23 mouse cellular contexts compared by ENCODE assay signal in the genomic region with DNA sequence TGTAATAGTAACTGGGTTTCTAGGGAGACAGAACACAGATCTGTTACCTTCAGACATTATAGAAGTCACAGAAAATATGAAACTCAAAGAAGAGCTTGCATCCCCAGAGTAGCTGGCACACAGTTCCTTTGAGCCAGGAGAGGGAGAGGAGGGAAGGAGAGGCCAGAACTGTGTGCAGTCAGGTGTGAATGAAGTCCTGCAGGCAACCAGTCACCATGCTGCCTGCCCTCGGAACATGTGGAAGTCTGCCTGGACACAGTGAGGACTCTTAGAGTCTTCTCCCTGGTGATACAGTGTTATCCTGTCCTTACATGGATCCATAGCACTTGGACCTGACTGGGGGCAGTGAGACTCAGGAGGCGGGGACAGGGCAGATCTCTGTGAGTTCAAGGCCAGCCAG. TPM values are rescaled to one million over a fixed set of nuclear protein-coding genes. Genes with fewer than 3 reads are reported as not detected.
A peak's percentile ranks its signal among the peaks of the same experiment; 100 is the strongest.
DNase-seq lines count a peak whose midpoint lies in the region; ATAC-seq and TF ChIP-seq lines count a peak whose summit lies in the region.
"Had no signal": no experiment of that assay in that cellular context is flagged by ENCODE, and none has a peak within 500 bp of the region (broad histone marks: within the 10 kb centered on the region; RNA-seq: fewer than 3 reads in every experiment).

No protein-coding gene starts in this region.

- H3K27ac ChIP-seq in kidney, adult 2 months (ENCODE audit: insufficient read depth, low read depth, low read length), result no peak overlapping the region
- H3K27ac ChIP-seq in kidney, embryonic 15.5 days, result no peak overlapping the region
- 0 out of 2 replicates have a peak overlapping the region, but pooled peaks have one; percentile 8 for H3K27ac ChIP-seq in limb, embryonic 10.5 days
- H3K27ac ChIP-seq: embryonic facial prominence, embryonic 10.5 days; embryonic facial prominence, embryonic 12.5 days; forebrain, embryonic 13.5 days; forebrain, embryonic 15.5 days had no signal

- H3K4me3 ChIP-seq in kidney, adult 2 months (ENCODE audit: insufficient read depth, low read depth, low read length), result no peak overlapping the region
- H3K4me3 ChIP-seq in kidney, embryonic 15.5 days (replicated peaks), result no peak overlapping the region
- H3K4me3 ChIP-seq in limb, embryonic 10.5 days, result no peak overlapping the region
- H3K4me3 ChIP-seq: embryonic facial prominence, embryonic 10.5 days; embryonic facial prominence, embryonic 12.5 days; forebrain, embryonic 13.5 days; forebrain, embryonic 15.5 days had no signal

- H3K4me2 ChIP-seq in kidney, embryonic 15.5 days, result no peak overlapping the region
- H3K4me2 ChIP-seq: embryonic facial prominence, embryonic 12.5 days; forebrain, embryonic 13.5 days; forebrain, embryonic 15.5 days had no signal

- TF ChIP-seq POLR2A in kidney, adult 2 months (IDR thresholded peaks at IDR 0.05; ENCODE audit: low read depth, low read length), result no peak

- WGBS in kidney, adult 2 months, result 59% methylated on average over 2 of the region's 2 CpGs
- WGBS in kidney, embryonic 15.5 days, result 74% methylated on average over 2 of the region's 2 CpGs
- 85% methylated on average over 2 of the region's 2 CpGs for WGBS in limb, embryonic 10.5 days

- H3K27me3 ChIP-seq in kidney, adult 2 months (replicated peaks; ENCODE audit: control insufficient read depth, insufficient read depth, low read length), result no peaks in the 10 kb centered on the region
- no peaks in the 10 kb centered on the region for H3K27me3 ChIP-seq in kidney, embryonic 15.5 days
- H3K27me3 ChIP-seq in limb, embryonic 10.5 days (ENCODE audit: low read depth, poor library complexity, severe bottlenecking), result no peaks in the 10 kb centered on the region
- H3K27me3 ChIP-seq: CH12.LX; embryonic facial prominence, embryonic 12.5 days; forebrain, embryonic 13.5 days; forebrain, embryonic 15.5 days; Patski had no signal

- no peak overlapping the region for H3K9ac ChIP-seq in kidney, embryonic 15.5 days
- H3K9ac ChIP-seq: embryonic facial prominence, embryonic 12.5 days; forebrain, embryonic 13.5 days; forebrain, embryonic 15.5 days; forebrain, postnatal 0 days had no signal

- no peaks in the 10 kb centered on the region for H3K9me3 ChIP-seq in kidney, embryonic 15.5 days (replicated peaks)
- H3K9me3 ChIP-seq in limb, embryonic 10.5 days (replicated peaks), result no peaks in the 10 kb centered on the region
- H3K9me3 ChIP-seq: embryonic facial prominence, embryonic 10.5 days; embryonic facial prominence, embryonic 12.5 days; forebrain, embryonic 13.5 days; forebrain, embryonic 15.5 days; G1E had no signal

- H3K36me3 ChIP-seq in kidney, adult 2 months (ENCODE audit: control insufficient read depth, insufficient read depth, low read length), result no peaks in the 10 kb centered on the region
- H3K36me3 ChIP-seq in kidney, embryonic 15.5 days, result no peaks in the 10 kb centered on the region
- no peaks in the 10 kb centered on the region for H3K36me3 ChIP-seq in limb, embryonic 10.5 days
- H3K36me3 ChIP-seq: embryonic facial prominence, embryonic 10.5 days; embryonic facial prominence, embryonic 12.5 days; forebrain, embryonic 15.5 days had no signal

- H3K4me1 ChIP-seq in kidney, adult 2 months (ENCODE audit: control insufficient read depth, insufficient read depth, low read length), result no peaks in the 10 kb centered on the region
- peaks cover 30% of the 10 kb centered on the region for H3K4me1 ChIP-seq in kidney, embryonic 15.5 days
- no peaks in the 10 kb centered on the region for H3K4me1 ChIP-seq in limb, embryonic 10.5 days
- H3K4me1 ChIP-seq: embryonic facial prominence, embryonic 12.5 days; forebrain, embryonic 13.5 days; forebrain, embryonic 15.5 days had no signal

- TF ChIP-seq CTCF in kidney, adult 2 months (conservative IDR thresholded peaks at IDR 0.05; ENCODE audit: insufficient read depth, insufficient read length, low read depth, low read length), result no peak

- ATAC-seq in kidney, embryonic 15.5 days (replicated peaks; ENCODE audit: low FRiP score), result no peak
- ATAC-seq: activated CD4-positive, CD25-positive, alpha-beta regulatory T cell, adult 4 months; CD4-positive, CD25-positive, alpha-beta regulatory T cell, adult 4 months; forebrain, embryonic 13.5 days; forebrain, embryonic 15.5 days; forebrain, postnatal 0 days; Patski had no signal

- DNase-seq in cerebellum, postnatal 10 days, result peak; percentile 32 to 52
- DNase-seq in cerebellum, postnatal 36 days, result no peak
- peak; percentile 55 for DNase-seq in kidney, adult 2 months
- DNase-seq in limb, embryonic 10.5 days (ENCODE audit: low spot score), result no peak
- DNase-seq: adrenal gland, adult 8-10 months; adrenal gland, postnatal 14 days; adrenal gland, postnatal 36 days; B cell, adult 2 months; cerebellum, adult 11-12 months; cerebellum, adult 2 months; cerebellum, adult 9-10 months; cerebellum, postnatal 14 days; forebrain, postnatal 0 days had no signal

RNA-seq across cellular contexts. Expression of a gene that starts 13.7 kb away (rescaled TPM):
- 1.7 and 2.3 TPM in 2 replicates for polyA plus RNA-seq in kidney, adult 2 months (2012; rRNA removed)
- polyA plus RNA-seq in kidney, embryonic 15.5 days (2015; fragmentation: Nextera tagmentation; extraction: Ambion mirVana), result 49.4 and 52.8 TPM in 2 replicates
- 1.1 and 2.0 TPM in 2 replicates for polyA plus RNA-seq in limb, embryonic 10.5 days (2016; fragmentation: Nextera tagmentation; extraction: Ambion mirVana)
- polyA plus RNA-seq: G1E had no signal

Comparison
In these comparisons a context has a peak if more than half of its experiments do, and no peak if none do; other contexts are left out.
1. DNase-seq: peak in cerebellum, postnatal 10 days (2 of 2) and kidney, adult 2 months (single experiment); none in cerebellum, postnatal 36 days (0 of 2) and limb, embryonic 10.5 days (single experiment).
2. RNA of a gene that starts 13.7 kb away (polyA plus RNA-seq): 49.4 to 52.8 TPM in kidney, embryonic 15.5 days; 1.7 to 2.3 TPM in kidney, adult 2 months and 1.1 to 2.0 TPM in limb, embryonic 10.5 days; every median in the first group is over 10 times any median in the second.